Mouse (Mus musculus) adrenal gland, adult 8-10 months (tissue): ENCODE results near the gene Sema6d. TPM values are rescaled to one million over a fixed set of nuclear protein-coding genes. Genes with fewer than 3 reads are reported as not detected.
A peak's percentile ranks its signal among the peaks of the same experiment; 100 is the strongest.

Source experiments
- DNase-seq: peaks from one replicate; pipeline ENCODE4 v3.0.0; 2022
- total RNA-seq, 4 experiments: library from RNA; stranded (reverse); gene quantifications; 2 replicates each; pipeline ENCODE4 v1.2.4; 2022

The Sema6d gene
- total RNA-seq, 4 experiments from 2014 or later, result 5.1 to 12.7 (median 10.7) TPM

DNA sequence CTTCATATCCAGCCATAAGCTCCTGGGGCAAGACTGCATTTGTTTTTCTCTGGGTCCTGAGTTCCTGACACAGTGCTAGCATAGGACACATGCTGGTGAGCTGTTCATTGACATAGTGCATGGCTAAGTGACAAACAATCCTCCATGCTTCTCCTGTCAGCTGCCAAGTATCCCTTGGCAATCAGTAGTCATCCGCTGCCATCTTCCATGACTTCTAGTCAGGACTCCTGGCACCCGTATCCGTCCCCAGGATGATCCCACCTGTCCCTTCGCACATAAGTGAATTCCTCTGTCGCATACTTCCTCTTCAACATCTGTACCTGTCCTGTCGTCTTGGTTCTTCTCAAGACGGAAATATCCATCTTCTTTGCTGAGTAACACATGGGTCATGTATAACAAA lies 468.3 kb downstream of the Sema6d start:
- no peak for DNase-seq

GRCm38 (mm10) chr2:124561668-124562067 lies 471.9 kb downstream of the Sema6d start:
- no peak for DNase-seq

DNA sequence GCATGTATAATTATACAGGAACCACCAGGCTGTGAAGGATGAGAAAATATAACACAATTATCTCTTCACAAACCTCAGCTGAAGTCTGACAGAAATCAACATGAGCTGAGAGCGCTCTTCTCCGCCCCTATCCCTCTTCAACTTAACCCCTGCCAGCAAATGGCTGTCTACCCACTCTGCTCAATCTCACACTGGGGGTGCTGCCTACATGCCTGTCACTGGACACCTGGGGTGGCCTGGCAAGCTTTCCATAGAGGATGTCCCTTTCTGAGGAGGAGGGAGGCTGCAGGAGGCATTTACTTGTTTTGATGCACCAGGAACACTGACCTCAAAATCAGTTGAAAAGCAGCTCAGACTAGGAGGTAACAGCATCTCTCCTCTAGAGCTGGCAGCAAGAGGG lies 472.3 kb downstream of the Sema6d start:
- no peak for DNase-seq

DNA sequence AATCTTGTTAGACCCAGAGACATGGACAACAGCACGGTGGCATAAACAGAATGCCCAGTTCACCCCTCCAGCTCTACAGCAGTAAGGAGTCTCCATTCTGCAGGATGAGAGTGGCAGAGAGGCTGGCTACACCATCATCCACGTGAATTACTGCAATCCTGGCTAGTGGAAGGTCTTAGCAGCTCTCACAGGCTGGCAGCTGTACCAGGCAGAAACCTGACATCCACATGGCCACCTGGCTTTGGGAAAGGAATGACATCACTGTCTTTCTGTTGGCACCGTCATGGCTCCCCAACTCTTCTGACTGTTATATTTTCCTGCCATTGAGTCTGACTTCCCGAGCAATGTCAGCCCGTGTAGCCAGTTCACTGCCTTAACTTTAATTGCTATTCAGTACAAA lies 474.0 kb downstream of the Sema6d start:
- DNase-seq, result no peak

DNA sequence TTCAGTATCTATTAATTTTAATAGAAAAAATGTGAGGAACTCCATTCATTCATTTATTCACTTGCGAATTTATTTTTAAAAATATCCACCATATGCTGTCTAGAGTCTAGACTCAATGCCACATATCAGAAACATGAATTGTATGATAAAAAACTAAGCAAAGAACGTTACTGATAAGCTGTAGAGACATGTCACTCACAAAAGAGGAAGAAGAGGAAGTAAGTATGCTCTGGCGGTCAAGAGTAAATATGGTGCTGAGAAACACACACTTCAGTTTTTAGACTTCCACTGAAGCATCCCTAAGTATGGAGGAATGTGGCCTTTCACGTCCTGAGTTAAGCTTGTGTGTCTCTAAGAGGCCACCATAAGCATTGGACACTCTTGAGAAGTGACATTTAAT lies 484.0 kb downstream of the Sema6d start:
- no peak for DNase-seq

DNA sequence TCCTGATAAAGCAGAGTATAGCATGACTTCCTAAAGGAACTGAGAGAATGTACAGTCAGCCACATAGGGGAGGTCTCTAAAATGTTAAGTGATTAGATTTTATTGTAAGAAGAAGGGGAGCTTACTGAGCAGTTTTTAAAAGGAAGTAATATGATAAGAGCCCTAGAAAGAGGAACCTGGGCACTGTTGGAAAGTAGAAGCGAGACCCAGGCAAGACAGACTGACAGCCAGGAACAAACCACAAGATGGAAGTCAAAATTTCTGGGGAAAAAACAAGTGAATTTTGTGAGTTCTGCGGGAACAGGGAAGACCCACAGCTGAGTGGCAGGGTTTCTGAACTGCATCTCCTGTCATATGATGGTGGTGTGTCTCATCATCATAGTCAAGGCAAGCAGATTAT lies 486.3 kb downstream of the Sema6d start:
- DNase-seq, result no peak

- no peak for DNase-seq
These were observed 493.8 kb downstream of the Sema6d start for GRCm38 (mm10) chr2:124583561-124583960.

DNA sequence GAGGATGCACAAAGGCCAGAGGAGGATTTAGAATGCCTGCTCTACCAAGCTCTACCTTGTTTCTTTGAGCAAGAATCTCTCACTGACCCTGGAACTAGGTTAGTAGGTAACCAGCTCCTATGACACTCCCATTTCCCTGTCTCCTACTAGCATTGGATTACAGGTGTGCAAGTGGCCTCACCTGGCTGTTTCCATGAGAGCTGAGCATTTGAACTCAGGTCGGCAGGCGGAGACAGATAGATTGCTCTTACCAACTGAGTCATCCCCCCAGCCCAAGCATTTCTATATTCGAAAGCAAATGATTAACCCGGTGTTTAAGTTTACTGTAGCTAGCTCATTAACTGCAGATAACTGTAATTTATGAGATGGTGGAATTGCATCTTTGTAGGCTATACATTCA lies 503.0 kb downstream of the Sema6d start:
- no peak for DNase-seq

DNA sequence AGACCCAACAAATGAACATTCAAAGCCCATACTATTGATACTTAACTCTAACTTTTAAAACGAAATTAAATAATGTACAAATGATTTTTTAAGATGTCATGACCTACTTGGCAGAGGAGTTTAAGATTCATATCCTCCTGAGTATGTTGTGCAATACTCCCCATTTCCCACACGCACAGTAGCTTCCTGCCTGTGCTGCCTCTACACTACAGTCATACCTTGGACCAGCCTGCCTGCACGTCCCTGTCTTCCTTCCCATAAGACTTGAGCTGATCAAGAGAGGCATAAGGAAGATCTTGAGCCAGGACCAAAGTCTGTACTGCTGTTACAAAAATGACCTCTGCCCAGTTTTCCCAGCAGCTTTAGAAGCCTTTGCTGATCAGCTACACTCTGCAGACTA lies 509.2 kb downstream of the Sema6d start:
- no peak for DNase-seq

DNA sequence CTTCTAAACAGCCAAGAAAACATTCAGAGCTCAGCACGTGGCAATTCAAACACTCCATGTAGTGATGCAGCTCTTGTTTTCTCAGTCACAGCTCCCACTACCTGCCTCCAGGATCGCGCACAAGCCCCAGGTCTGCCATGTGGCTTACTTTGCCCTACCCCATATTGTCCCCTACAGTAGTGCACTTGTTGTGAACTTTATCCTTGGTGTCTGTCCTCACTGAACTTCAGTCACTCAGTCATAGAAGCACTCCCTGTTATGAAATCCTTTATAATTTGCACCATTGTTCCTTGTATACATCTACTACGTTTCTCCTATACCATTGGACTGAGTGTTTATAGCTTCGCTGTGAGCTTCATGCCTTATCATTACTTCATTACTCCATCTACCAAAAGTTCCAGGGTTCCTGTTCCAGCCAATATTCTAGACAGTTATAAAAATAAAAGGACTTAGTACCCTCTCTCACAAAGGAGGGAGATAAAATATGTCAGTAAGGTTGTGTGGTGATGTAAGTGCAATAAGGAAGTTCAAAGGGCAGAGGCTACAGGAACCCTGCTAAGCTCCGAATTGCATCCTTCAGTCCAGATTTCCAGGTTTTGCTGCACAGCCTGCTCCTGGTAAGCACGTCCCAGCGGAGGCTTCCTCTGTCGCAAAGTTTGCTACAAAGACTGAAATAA lies 512.1 kb downstream of the Sema6d start:
- DNase-seq, result no peak

GRCm38 (mm10) chr2:124602379-124602913 lies 512.7 kb downstream of the Sema6d start:
- no peak for DNase-seq

DNA sequence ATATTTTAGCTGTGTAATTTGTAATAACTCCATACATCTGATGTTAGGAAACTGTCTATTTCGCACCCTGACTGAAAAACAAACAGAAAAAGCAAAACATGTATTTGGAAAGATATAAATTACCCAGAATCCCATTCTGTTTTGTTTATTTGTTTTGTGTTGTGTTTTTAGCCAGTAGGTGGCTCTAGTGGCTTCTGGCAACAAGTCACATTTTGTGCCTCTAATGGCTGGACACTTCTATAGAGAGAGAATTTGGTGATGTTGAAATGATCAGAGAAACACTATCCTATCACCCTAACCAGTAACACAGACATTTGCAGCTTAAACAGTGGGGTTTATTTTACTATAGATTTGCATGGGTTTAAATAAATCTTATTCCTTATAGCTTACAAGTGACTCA lies 515.6 kb downstream of the Sema6d start:
- no peak for DNase-seq

GRCm38 (mm10) chr2:124607986-124608385 lies 518.2 kb downstream of the Sema6d start:
- DNase-seq, result no peak

GRCm38 (mm10) chr2:124608546-124608945 lies 518.8 kb downstream of the Sema6d start:
- peak; percentile 43 for DNase-seq

- no peak for DNase-seq
These were observed 519.2 kb downstream of the Sema6d start for GRCm38 (mm10) chr2:124609014-124609413.

GRCm38 (mm10) chr2:124609711-124610585 lies 520.2 kb downstream of the Sema6d start:
- peak; percentile 74 for DNase-seq

GRCm38 (mm10) chr2:124610586-124611105 lies 520.9 kb downstream of the Sema6d start:
- no peak for DNase-seq

DNA sequence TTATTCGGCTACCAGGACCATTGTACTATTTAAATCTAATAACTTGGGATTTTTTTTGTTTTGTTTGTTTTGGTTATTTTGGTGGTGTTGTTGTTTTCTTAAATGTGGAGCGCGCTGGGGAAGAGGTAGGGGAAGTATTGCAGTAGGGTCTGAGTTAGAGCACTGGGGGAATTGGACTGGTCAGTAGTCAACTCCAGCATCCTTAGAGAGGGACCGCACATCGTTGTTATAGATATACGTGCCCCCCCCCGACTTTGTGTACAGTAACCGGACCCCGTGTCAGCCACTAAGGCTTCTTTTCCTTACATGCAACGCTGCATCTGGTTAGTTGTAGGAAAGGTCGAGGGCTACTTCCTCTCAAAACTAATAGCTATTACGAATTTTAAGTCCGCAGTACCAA lies 521.5 kb downstream of the Sema6d start:
- DNase-seq, result no peak

DNA sequence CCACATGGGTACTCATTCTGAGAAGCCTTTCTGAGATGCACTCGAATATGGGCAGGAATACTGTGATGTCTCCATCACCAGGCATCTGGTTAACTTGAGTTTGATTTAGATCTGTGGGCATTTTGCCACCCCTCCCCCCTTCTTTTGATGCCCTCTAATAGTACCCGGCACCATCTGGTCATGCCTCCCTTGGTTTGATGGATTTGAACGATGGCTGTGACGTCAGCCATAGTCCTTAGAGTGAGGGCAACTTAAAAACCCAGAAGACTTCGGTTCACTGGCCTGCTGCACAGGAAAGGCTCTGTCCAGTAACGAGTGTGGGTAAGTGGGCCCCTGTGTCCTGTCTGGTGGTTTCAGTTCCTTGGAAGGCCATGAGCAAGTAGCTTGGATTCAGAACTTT lies 522.5 kb downstream of the Sema6d start:
- DNase-seq, result no peak

GRCm38 (mm10) chr2:124612727-124613510 lies 523.1 kb downstream of the Sema6d start:
- DNase-seq, result no peak

DNA sequence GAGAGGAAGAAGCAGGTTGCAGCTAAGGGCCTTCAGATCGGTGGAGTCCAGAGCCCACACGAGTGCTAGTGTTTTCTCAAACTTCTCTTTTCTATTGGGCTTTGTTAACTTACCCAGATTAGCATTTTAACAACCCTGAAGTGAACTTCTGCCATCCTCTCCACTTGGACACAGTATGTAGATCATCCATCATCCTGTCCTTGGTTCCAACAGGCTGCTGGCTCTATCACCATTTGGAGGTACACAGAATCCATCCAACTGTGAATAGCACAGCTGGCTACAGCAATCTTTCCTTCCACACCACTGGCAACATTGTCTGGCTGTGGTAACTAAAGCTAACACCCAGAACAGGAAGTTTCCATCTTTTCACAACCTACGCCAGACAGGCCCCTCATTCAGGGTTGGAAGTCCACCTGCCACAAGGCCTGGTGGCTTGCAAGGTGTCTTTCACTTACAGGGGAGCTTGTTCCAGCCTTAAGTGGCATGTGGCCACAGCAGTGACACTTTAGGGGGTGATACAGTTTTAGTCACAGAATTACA lies 524.0 kb downstream of the Sema6d start:
- no peak for DNase-seq

- DNase-seq, result no peak
These were observed 527.0 kb downstream of the Sema6d start for GRCm38 (mm10) chr2:124616746-124617145.
